Mouse (Mus musculus) embryonic facial prominence, embryonic 11.5 days (tissue): ENCODE data around the gene Art3. TPM values are rescaled to one million over a fixed set of nuclear protein-coding genes. Genes with fewer than 3 reads are reported as not detected.

Experiments used
- ATAC-seq: fragments of 200-750 bp; cut with Nextera tagmentation; replicated peaks from 2 replicates; pipeline ENCODE4 v1.8.0; 2017; ENCODE audit warnings: low read depth; ENCODE audit not compliant: insufficient number of reproducible peaks, low FRiP score, low TSS enrichment
- DNase-seq: peaks from one replicate; pipeline ENCODE4 v3.0.0-alpha.2; 2015; ENCODE audit warnings: low spot score
- H3K27ac ChIP-seq: fragments of 300-500 bp; sonication (generic); replicated peaks from 2 replicates; pipeline ENCODE4 v1.5.1; 2014; ENCODE audit warnings: mild to moderate bottlenecking, low read depth, low read length, control low read depth
- H3K27me3 ChIP-seq: fragments of 300-500 bp; sonication (generic); 2 replicates; pipeline ENCODE4 v1.6.1; 2014; ENCODE audit warnings: mild to moderate bottlenecking, low read length, moderate library complexity, mixed read lengths; ENCODE audit not compliant: control insufficient read depth, insufficient read depth
- H3K36me3 ChIP-seq: fragments of 300-500 bp; sonication (generic); replicated peaks from 2 replicates; pipeline ENCODE4 v1.6.1; 2014; ENCODE audit warnings: low read depth, mild to moderate bottlenecking, low read length, moderate library complexity, mixed read lengths; ENCODE audit not compliant: control insufficient read depth, insufficient read depth
- H3K4me1 ChIP-seq: fragments of 300-500 bp; sonication (generic); 2 replicates; pipeline ENCODE4 v1.6.1; 2014; ENCODE audit warnings: low read length, mixed read lengths; ENCODE audit not compliant: control insufficient read depth, insufficient read depth
- H3K4me2 ChIP-seq: fragments of 300-500 bp; sonication (generic); 2 replicates; pipeline ENCODE4 v1.6.1; 2014; ENCODE audit warnings: low read depth, mild to moderate bottlenecking, control low read depth, low read length, moderate library complexity
- H3K4me3 ChIP-seq: fragments of 300-500 bp; sonication (generic); 2 replicates; pipeline ENCODE4 v1.5.1; 2014; ENCODE audit warnings: low read depth, low read length, control low read depth
- H3K9ac ChIP-seq: fragments of 300-500 bp; sonication (generic); replicated peaks from 2 replicates; pipeline ENCODE4 v1.6.1; 2014; ENCODE audit warnings: mild to moderate bottlenecking, control low read depth, low read length
- H3K9me3 ChIP-seq: fragments of 300-500 bp; sonication (generic); replicated peaks from 2 replicates; pipeline ENCODE4 v1.6.1; 2016; ENCODE audit warnings: mild to moderate bottlenecking, low read length, inconsistent platforms, mixed read lengths; ENCODE audit not compliant: control insufficient read depth
- WGBS: fragments of 180-500 bp; shearing (Covaris S2); extraction: QIAGEN DNeasy Blood & Tissue Kit; methylation state at CpG from one replicate; pipeline ENCODE4 v1.1.7; 2014; 5-methylcytosine and 5-hydroxymethylcytosine counted together
- polyA plus RNA-seq: library from polyadenylated mRNA; unstranded; fragments of >200 nt; fragmentation: Nextera tagmentation; extraction: Ambion mirVana; gene quantifications from 2 replicates; pipeline ENCODE4 v1.2.1, GENCODE M21; 2014

Art3 gene
- polyA plus RNA-seq, 1 experiment from 2014 or later: 1.4 TPM

- no peaks in the 10 kb centered on the region for H3K4me1 ChIP-seq
- 79% methylated on average over 3 of the region's 3 CpGs for WGBS
- H3K27ac ChIP-seq: no peak overlapping the region
- no peak for ATAC-seq
- H3K36me3 ChIP-seq: peaks cover 9% of the 10 kb centered on the region
- H3K4me3 ChIP-seq: no peak overlapping the region
- H3K9me3 ChIP-seq: no peaks in the 10 kb centered on the region
- no peak overlapping the region for H3K9ac ChIP-seq
- H3K4me2 ChIP-seq: no peak overlapping the region
- no peaks in the 10 kb centered on the region for H3K27me3 ChIP-seq
- DNase-seq: no peak
Measured at GRCm38 (mm10) chr5:92304291-92304690, 27.3 kb upstream of the Art3 start.

GRCm38 (mm10) chr5:92309681-92310511 lies 21.7 kb upstream of the Art3 start, which contains the start of gene Sdad1:
Gene Sdad1, minus strand, starts transcription at chr5:92310479.
- Histone ChIP-seq H3K9ac (peak within 1 kb of the TSS; percentile 77), H3K4me2 (peak within 1 kb of the TSS; percentile 76), H3K4me1 (no peaks in the 10 kb centered on the region), H3K4me3 (peak within 1 kb of the TSS; percentile 87), H3K27ac (0 out of 2 replicates have a peak within 1 kb of the TSS, but pooled peaks have one; percentile 8), H3K36me3 (no peaks in the 10 kb centered on the region; the same call in 1 of the 2 replicates), H3K9me3 (no peaks in the 10 kb centered on the region), H3K27me3 (no peaks in the 10 kb centered on the region)
- DNase-seq (peak; percentile 96), ATAC-seq (peak; percentile 95)
- 2% methylated on average over 41 of the region's 41 CpGs for WGBS

- no peak overlapping the region for H3K4me3 ChIP-seq
- WGBS: 13% methylated on average over 13 of the region's 13 CpGs
- DNase-seq: peak; percentile 93
- H3K4me1 ChIP-seq: no peaks in the 10 kb centered on the region
- no peak overlapping the region for H3K4me2 ChIP-seq
- ATAC-seq: no peak
- H3K9me3 ChIP-seq: no peaks in the 10 kb centered on the region
- no peak overlapping the region for H3K9ac ChIP-seq
- no peak overlapping the region for H3K27ac ChIP-seq
- no peaks in the 10 kb centered on the region for H3K36me3 ChIP-seq
- H3K27me3 ChIP-seq: no peaks in the 10 kb centered on the region
Measured at GRCm38 (mm10) chr5:92312046-92312715, 19.4 kb upstream of the Art3 start.

- no peak overlapping the region for H3K9ac ChIP-seq
- H3K27me3 ChIP-seq: no peaks in the 10 kb centered on the region
- H3K36me3 ChIP-seq: no peaks in the 10 kb centered on the region
- H3K4me1 ChIP-seq: no peaks in the 10 kb centered on the region
- no peak overlapping the region for H3K27ac ChIP-seq
- ATAC-seq (no peak), DNase-seq (no peak)
- H3K4me2 ChIP-seq: no peak overlapping the region
- H3K4me3 ChIP-seq: no peak overlapping the region
- H3K9me3 ChIP-seq: no peaks in the 10 kb centered on the region
- 68% methylated on average over 7 of the region's 7 CpGs for whole genome bisulfite sequencing
Measured at GRCm38 (mm10) chr5:92313776-92314175, 17.9 kb upstream of the Art3 start.

GRCm38 (mm10) chr5:92318119-92318518 lies 13.5 kb upstream of the Art3 start:
- no peak for ATAC-seq
- Histone ChIP-seq H3K36me3 (no peaks in the 10 kb centered on the region), H3K27ac (no peak overlapping the region), H3K9ac (no peak overlapping the region), H3K4me3 (no peak overlapping the region), H3K4me2 (no peak overlapping the region), H3K27me3 (no peaks in the 10 kb centered on the region), H3K9me3 (no peaks in the 10 kb centered on the region), H3K4me1 (no peaks in the 10 kb centered on the region)
- 82% methylated on average over 7 of the region's 7 CpGs for WGBS
- no peak for DNase-seq

GRCm38 (mm10) chr5:92318596-92318995 lies 13.0 kb upstream of the Art3 start:
- Histone ChIP-seq H3K4me2 (no peak overlapping the region), H3K4me3 (no peak overlapping the region), H3K27me3 (no peaks in the 10 kb centered on the region), H3K4me1 (no peaks in the 10 kb centered on the region), H3K27ac (no peak overlapping the region), H3K9ac (no peak overlapping the region), H3K9me3 (no peaks in the 10 kb centered on the region), H3K36me3 (no peaks in the 10 kb centered on the region)
- ATAC-seq (no peak), DNase-seq (no peak)
- WGBS: 92% methylated on average over 14 of the region's 14 CpGs

GRCm38 (mm10) chr5:92321631-92322400 lies 9.8 kb upstream of the Art3 start:
- no peaks in the 10 kb centered on the region for H3K27me3 ChIP-seq
- no peak overlapping the region for H3K4me3 ChIP-seq
- no peaks in the 10 kb centered on the region for H3K9me3 ChIP-seq
- 80% methylated on average over 8 of the region's 8 CpGs for WGBS
- H3K9ac ChIP-seq: no peak overlapping the region
- ATAC-seq (no peak), DNase-seq (no peak)
- no peak overlapping the region for H3K4me2 ChIP-seq
- no peak overlapping the region for H3K27ac ChIP-seq
- H3K36me3 ChIP-seq: no peaks in the 10 kb centered on the region
- no peaks in the 10 kb centered on the region for H3K4me1 ChIP-seq
